Mouse (Mus musculus): ENCODE measurements around the gene Aes. TPM values are rescaled to one million over a fixed set of nuclear protein-coding genes. Genes with fewer than 3 reads are reported as not detected.
A peak's percentile ranks its signal among the peaks of the same experiment; 100 is the strongest.

Aes gene
- total RNA-seq, 2 experiments from 2014 or later: 947 to 962 TPM

DNA sequence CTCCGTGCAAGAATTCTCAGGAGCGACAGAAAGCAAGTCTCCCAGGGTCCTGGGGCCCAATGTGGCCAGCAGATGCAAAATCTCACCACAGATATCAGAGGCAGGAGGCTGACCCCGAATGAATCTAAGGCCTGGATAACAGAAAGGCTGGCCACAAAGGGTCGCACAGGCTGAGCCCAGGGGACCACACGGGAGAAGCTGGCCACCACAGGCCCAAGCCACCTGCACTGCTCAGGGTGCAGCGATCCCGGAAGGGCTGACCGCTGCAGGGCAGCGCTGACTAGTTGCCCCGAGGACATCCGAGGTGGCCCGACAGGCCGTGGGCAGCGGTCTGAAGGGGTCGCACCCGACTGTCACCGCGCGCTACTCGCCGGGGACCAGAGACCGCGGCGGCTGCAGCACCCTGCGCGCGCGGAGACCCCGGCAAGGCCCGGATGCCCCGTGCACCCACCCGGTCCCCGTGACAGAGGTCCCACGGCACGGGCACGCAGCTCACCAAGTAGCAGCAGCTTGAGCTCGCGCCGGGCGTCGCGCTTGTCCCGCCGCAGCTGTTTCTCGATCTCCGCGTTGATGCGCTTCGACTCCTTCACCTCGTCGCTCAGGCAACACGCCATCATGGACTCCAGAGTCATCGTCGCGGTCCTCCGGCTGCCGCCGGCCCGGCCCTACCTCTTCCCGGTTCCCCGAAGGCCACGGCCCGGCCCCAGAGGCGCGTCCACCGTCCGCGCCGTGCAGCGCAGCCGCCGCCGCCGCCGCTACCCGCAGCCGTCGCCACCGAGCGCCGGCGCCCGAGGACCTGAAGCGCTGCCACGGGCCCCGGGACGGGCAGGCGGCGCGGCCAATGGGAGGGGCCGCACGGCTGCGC is 14.8 kb upstream of the Aes start:
- no peak for DNase-seq (ENCODE audit: low spot score)

- peak; percentile 100 for DNase-seq (ENCODE audit: low spot score)
These were observed 14.0 kb upstream of the Aes start, which contains the start of gene Gna11 for GRCm38 (mm10) chr10:81545161-81545747. TSS of gene Gna11 (minus strand) at chr10:81545190.

GRCm38 (mm10) chr10:81546332-81546731 is 13.0 kb upstream of the Aes start:
- DNase-seq (ENCODE audit: low spot score): no peak

- DNase-seq (ENCODE audit: low spot score): no peak
These were observed 12.3 kb upstream of the Aes start for GRCm38 (mm10) chr10:81546788-81547571.

GRCm38 (mm10) chr10:81548944-81549343 is 10.3 kb upstream of the Aes start:
- no peak for DNase-seq (ENCODE audit: low spot score)

GRCm38 (mm10) chr10:81550257-81550656 is 9.0 kb upstream of the Aes start:
- no peak for DNase-seq (ENCODE audit: low spot score)

- DNase-seq (ENCODE audit: low spot score): peak; percentile 86
These were observed 7.6 kb upstream of the Aes start for GRCm38 (mm10) chr10:81551597-81552102.

DNA sequence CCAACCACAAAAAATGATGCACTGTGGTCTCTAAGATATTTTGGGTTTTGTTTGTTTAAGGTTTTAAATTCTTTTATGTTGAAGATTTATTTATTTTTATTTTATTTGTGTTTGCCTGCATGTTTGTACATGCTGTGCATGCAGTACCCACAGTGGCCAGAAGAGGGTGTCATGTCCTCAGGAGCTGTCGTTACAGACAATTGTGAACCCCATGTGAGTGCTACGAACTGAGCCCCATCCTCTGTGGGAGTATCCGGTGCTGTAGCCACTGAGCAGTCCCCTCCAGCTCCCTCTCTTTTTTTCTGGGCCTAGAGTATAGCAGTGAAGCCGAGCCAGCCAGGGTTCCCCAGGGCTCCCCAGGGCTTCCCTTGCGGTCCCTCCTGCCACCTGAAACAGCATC is 6.1 kb upstream of the Aes start:
- no peak for DNase-seq (ENCODE audit: low spot score)

DNA sequence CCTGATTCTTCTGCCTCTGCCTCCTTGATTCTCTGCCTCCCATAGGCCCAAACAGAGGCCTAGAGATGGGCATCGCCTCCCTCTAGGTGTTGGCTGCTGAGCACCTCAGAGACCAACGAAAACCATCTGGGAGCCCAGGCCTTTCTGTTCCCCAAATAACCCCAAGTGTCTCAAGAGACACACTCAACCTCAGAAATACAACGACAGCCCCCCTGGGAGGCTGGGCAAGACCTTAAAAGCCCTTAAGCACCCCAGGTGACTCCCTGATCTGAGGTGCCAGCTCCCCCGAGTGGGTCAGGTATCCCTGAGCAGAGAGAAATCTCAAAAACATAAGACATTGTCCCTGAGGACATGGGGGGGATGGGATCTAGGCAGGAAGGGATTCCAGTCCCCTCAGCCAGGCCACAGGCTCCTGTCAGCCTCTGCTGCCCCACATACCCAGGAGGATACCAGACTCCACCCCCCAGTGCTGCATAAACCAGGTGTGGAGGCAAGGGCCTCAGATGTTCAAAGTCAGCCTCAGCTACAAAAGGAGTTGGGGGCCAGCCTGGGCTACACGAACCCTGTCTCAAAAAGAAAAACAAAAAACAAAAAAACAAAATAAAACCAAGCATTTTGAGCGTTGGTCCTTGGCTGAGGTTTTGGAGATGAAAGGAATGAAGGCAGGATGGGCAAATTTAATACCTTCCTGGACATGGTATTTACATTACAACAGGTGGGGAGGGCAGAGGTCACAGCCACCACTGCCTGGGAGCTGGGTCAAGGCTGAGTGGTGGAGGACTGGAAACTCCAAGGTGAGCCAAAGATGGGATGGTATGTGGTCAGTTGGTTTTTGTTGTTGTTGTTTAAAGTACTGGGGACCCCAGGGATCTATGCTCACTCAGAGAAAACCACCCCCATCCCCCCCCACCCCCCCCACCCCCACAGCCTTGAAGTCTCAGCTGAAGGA is 5.2 kb upstream of the Aes start:
- no peak for DNase-seq (ENCODE audit: low spot score)

DNA sequence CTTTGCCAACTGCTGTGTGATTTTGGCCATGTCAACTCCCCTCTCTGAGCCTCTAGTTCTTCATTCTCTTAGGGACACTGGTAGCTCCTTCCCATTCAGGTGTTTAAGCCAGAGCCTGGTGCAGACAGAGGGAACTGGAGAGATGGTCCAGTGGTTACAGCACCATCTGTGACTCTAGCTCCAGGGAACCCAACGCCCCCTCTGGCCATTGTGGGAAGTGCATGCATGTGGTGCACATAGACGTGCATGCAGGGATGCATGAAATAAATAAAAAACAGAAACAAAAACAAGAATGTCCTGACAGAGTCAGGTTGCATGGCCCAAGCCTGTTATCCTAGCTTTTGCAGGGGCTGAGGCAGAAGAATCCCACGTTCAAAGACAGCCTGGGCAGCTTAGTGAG is 3.0 kb upstream of the Aes start:
- DNase-seq (ENCODE audit: low spot score): no peak

DNA sequence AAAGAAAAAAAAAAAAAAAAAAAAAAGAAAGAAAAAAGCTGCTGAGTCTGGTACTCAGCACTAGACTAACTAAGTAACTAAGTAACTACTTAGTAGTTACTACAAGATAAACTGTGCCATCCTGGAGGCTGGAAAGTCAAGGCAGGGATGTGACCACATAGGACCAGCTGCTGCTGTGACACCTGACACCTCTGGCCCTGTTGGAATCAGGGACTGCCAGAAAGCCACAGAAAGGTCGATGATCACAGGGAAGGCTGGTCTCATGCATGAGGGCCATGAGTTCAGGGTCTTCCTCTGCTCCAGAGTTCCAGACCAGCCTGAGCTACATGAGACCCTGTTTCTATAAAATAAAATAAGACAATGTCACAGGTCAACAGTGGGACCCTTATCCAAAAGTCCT is 1.8 kb upstream of the Aes start:
- no peak for DNase-seq (ENCODE audit: low spot score)

GRCm38 (mm10) chr10:81559627-81560539 is 595 bp downstream of the Aes start:
- DNase-seq (ENCODE audit: low spot score): peak; percentile 61

DNA sequence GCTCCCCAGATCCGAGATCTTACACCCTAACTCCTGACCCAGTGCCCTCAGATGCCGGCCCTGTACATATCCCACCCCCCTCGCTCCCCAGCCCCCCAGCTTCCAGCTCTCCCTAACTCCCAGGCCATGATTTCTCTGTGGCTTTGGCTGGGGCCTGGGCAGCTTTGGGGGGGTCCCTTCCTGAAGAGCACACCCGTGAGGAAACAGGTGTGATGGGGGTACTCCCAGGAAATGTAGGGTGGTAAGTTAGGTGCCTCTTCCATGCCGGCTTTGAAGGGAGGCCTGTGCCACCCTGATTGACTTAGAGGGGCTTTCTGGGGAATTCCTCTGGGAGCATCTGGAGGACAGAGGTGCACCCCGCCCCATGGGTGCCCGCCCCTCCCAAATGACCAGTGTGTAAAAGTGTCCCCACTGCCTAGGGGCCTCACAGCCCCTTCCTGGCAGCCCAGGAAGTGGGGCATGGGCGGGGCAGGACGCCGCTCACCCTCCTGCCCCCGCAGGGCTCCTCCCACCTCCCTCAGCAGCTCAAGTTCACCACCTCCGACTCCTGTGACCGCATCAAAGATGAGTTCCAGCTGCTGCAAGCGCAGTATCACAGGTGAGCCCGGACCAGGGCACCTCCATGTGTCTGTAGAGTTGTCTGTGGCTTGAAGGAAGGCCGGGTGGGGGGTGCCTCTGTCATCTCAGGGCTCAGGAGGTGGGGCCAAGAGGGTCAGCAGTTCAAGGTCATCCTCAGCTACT is 1.6 kb downstream of the Aes start:
- no peak for DNase-seq (ENCODE audit: low spot score)

DNA sequence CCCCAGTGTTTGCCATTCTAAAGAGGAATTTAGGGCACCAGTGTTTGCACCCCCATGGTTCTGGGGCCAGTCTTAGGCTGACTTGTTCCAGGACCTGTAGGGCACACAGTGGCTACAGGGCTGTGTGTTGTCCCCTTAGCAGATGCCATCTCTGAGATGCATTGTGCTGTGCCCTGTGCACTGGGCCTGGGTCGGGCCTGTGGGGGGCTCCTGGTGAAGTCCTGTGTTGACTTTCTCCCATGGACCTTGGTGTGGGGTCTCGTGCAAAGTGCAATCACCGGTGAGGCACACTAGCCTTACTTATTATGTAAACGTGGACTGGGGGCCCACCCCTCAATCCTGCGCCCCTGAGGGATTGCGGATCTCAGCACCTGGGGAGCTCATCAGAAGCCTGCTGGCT is 3.1 kb downstream of the Aes start:
- no peak for DNase-seq (ENCODE audit: low spot score)

DNA sequence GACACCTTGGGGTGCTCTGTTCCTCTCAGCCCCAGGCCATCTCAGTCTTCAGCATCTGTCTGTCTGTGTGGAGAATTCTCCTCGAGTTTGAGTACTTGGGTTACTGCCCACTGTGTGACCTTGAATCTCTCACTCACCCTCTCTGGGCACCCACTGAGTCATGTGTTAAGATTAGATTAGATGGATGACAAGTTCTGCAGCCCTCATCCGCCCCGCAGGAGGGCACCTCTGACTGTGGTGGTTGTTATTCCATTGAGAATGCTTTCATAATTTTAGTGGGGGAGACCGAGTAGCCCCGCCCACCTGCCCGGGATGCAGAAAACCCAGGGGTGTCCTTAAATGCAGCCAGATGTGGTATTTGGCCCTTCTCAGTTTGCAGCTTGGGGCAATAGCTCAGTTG is 4.2 kb downstream of the Aes start:
- no peak for DNase-seq (ENCODE audit: low spot score)

- no peak for DNase-seq (ENCODE audit: low spot score)
These were observed 4.9 kb downstream of the Aes start for GRCm38 (mm10) chr10:81564216-81564615.

DNA sequence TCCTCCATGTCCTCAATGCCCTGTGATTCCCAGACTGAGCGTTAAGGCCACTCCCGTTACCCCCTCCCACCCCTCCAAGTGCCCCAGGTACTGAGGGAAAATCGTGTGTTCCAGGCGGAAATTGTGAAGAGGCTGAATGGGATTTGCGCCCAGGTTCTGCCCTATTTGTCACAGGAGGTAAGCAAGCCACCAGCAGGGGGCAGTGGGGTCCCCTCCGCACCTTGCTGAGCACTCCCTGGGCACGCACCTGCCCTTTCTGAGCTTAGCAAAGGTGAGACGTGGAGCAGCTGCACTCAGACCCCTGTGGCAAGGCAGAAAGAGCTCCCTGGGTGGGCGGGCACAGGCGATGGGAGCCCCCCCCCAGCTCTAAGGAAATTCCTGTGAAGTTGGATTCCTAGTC is 5.4 kb downstream of the Aes start:
- DNase-seq (ENCODE audit: low spot score): no peak

- no peak for DNase-seq (ENCODE audit: low spot score)
These were observed 6.3 kb downstream of the Aes start for GRCm38 (mm10) chr10:81565257-81566228.

All from gastrocnemius, adult 18-20 months (tissue).